Mouse (Mus musculus) left cerebral cortex, postnatal 14 days (tissue): ENCODE measurements around the gene Sergef. TPM values are rescaled to one million over a fixed set of nuclear protein-coding genes. Genes with fewer than 3 reads are reported as not detected.
"Not testable (repeated sequence)": the region's sequence is repeated elsewhere in the genome, so short reads cannot be mapped to it uniquely, and the experiment has no call there.

ENCODE experiments used
- DNase-seq, 2 experiments: peaks; one replicate each; pipeline ENCODE4 v3.0.0; 2021 to 2022; ENCODE audit warnings: low spot score in 2 of 2, mixed read lengths in 1 of 2
- intact Hi-C: fragments of 180-260 bp; cut with DNase I; formaldehyde crosslinking; loops from one replicate; pipeline ENCODE4 v1.15.1; 2025
- total RNA-seq, 2 experiments: library from RNA; stranded (reverse); gene quantifications; 2 replicates each; pipeline ENCODE4 v1.2.3; 2021

Gene Sergef
- total RNA-seq, 2 experiments from 2014 or later, result 57.2 to 66.4 TPM

DNA sequence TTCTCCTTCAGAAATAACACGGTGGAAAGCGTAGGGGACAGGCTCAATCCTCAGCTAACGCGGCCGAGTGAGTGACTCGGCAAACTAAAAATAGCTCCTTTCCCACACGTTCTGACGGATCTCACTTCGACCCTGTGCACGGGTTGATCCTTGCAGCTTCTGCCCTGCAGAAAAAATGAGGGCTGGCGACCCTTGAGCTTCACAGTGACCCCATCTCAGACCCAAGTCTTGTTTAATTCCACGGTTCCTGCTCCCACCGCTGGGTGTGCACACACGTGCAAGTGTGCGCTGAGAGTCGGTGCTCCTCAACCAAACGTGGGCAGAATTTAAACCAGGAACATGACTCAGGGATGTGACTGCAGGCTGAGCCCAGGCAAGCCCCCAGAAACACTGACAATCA lies 52.1 kb downstream of the Sergef start:
- intact Hi-C loops, result no loop called here
- peak; percentile 50 to 61 for DNase-seq

DNA sequence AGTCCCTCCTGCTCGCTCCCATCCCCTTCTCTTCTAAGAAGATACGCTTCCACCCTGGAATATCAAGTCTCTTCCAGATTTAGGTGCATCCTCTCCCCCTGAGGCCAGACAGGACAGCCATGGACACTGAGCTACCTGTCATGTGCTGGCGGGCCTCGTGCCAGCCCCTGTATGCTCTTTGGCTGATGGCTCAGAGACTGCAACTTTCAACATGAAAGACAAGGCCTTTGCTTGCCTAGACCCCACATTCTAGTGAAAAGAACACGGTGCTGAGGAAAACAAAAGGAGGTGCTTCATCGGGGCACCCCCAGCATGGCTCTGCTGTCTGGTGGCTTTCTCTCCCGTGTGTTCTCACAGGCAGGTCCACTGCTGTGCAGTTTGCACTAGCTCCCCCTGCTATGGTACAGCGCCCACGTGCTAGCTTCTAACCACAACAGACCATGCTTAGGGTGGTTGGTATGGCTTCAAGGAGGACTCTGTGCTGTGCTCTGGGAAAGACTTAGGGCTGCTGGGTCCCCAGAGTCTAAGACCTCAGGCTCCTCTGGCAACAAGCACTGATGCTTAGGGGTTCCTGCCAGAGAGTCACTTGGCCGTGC lies 52.9 kb downstream of the Sergef start:
- DNase-seq, result no peak
- intact Hi-C loops, result no loop called here

DNA sequence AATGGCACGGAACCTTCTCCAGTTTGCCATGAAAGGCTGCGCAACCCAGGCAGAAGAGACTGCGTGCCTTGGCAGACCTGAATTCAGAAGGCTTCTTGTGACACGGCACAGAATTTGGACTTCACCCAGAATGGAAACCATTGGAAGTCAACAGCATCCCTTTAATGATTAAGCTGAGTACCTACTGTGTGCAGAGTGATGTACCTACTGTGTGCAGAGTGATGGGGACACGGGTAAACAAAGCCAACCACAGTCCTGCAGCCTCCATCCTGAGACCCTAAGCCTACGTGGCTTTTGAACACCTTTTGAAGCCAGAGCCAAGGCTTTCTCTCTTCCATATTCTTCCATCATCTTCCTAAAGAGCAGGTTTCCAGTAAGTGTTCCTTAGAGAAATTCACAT lies 56.9 kb downstream of the Sergef start:
- intact Hi-C loops, result no loop called here
- no peak for DNase-seq

- peak; percentile 10 to 49 for DNase-seq
- intact Hi-C loops, result no loop called here
Measured at GRCm38 (mm10) chr7:46581358-46581930, 58.2 kb downstream of the Sergef start.

DNA sequence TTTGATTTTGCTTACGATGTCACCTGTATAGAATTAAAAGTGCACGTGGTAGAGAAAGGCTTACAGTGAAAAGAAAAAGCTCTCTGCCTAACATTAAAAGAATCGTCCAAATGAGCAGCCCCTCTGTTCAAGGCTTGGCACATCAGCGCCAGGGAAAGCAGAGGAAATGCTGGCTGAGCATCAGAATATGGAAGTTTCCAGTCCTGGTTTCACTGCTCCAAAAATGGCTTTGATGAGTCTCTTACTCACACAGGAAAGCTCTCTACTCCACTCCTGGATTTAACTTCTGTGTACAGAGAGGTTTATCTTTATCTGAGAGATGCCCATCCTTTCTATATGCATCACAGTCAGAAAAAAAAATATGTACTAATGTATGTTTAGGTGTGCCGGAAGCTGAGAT lies 61.5 kb downstream of the Sergef start:
- intact Hi-C loops, result no loop called here
- DNase-seq, result peak in 1 of 2 experiments; percentile 19

DNA sequence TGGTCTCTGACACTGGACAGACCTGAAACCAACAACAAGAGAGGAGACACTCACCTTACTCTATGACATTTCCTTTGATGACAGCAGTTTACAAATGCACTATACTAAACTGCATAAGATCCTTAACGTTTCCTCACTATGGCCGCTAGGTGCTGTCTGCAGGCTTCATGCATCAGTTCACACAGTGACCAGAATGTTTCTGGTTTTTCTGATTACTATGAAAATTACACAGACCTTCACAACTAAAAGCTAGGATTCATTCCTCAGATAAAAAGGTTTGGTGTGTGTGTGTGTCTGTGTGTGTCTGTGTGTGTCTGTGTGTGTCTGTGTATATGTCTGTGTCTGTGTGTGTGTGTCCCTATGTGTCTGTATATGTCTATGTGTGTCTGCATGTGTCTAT lies 63.7 kb downstream of the Sergef start:
- no peak for DNase-seq
- intact Hi-C loops, result no loop called here

DNA sequence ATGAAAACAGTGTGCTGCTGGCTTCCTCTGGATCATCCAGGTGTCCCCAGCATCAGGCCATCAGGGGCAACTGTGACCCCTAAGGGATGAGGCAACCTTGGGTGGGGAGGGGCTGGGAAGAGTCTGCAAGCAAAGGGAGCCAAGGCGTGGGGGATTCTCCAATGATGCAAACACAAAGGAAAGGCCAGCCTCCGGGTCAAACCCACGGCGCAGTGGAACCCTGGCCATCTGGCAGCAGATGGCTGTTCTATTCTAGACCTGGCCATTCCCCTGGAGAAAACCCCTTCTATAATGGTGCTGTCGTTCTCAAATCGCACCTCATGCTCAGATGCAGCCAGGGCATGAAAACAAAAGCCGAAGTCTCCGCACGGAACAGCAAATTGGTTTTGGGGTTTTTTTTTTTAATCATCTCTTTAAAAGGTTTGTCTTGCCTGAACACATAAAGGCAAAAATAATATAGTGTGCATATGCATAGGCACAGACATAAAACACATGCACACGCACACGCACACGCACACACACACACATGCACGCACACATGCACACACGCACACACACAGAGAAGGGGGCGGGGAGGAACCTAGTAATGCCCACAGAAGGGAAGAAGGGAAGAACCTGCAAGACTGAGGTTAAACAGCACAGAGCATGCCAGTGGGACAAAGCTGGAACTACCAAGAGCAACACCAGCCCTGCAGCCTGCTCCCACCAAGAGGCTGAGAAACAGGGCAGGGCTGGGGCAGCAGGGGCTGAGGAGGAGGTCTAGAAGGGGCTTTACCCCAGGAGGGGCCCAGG lies 66.6 kb downstream of the Sergef start:
- intact Hi-C loops, result no loop called here
- DNase-seq, result no peak

GRCm38 (mm10) chr7:46569509-46569908 lies 70.1 kb downstream of the Sergef start:
- DNase-seq, result peak; percentile 30 to 41
- intact Hi-C loops, result not testable (repeated sequence)

GRCm38 (mm10) chr7:46566318-46567007 lies 73.1 kb downstream of the Sergef start:
- intact Hi-C loops, result no loop called here
- no peak for DNase-seq

DNA sequence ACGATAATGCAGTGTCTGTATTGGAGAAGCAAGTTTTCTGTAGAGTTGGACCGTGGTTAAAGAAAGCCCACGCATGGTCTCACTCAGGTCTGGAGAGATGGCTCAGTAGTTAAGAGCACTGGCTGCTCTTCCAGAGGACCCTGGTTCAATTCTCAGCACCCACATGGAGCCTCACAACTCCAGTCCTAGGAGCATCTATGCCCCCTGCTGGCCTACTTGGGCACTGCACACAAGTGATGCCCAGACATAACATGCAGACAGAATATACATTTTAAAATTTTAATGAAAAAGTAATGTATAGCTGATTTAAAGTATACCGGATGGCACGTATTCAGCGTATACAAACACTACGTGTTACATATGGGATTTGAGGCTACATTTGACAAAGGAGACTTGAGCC lies 74.2 kb downstream of the Sergef start:
- DNase-seq, result no peak

GRCm38 (mm10) chr7:46563801-46564200 lies 75.8 kb downstream of the Sergef start:
- DNase-seq, result no peak
- intact Hi-C loops, result no loop called here

More for the DNA sequence above, 74.2 kb downstream of the Sergef start:
- intact Hi-C loops, result no loop called here

GRCm38 (mm10) chr7:46560061-46560460 lies 79.5 kb downstream of the Sergef start:
- intact Hi-C loops, result no loop called here
- DNase-seq, result no peak

GRCm38 (mm10) chr7:46559643-46560042 lies 80.0 kb downstream of the Sergef start:
- no peak for DNase-seq
- intact Hi-C loops, result no loop called here

DNA sequence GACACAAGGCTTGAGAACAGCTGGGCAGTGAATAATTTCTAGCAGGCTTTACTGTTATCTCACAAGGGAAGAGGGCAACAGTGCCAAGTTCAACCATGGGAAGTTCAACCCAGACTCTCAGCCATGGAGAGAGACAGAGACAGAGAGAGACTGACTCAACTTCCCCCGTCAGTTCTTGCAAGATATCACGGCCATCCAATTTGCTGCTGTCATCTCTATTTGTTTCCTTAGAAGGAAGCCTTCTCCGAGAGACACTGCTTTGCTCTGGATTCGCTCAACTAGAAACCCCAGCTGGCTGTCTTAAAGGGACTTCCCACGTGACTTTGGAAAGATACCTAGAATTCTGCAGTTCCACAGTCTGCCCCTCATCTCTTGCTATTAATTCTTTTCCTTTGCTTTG lies 80.6 kb downstream of the Sergef start:
- no peak for DNase-seq
- intact Hi-C loops, result no loop called here

DNA sequence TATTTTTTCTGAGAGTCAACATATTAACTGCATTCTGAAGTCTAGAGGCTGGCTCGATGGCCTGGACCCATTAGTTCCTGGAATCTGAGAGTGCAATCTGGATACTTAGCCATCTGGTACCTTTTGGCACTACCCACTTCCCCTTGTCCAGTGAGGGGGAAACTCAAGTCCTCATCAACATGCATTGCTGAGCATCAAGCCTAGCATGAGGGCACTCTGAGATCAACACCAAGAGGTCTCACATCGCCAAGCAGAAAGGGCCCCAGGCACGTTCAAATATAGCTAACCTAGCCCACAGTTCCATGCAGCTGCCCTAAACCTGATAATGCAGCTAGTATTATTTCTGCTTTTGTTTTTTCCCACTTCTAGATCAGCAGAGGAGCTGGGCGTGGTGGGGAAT lies 81.6 kb downstream of the Sergef start:
- intact Hi-C loops, result no loop called here
- DNase-seq, result no peak

GRCm38 (mm10) chr7:46557387-46557786 lies 82.2 kb downstream of the Sergef start:
- DNase-seq, result no peak
- intact Hi-C loops, result no loop called here

DNA sequence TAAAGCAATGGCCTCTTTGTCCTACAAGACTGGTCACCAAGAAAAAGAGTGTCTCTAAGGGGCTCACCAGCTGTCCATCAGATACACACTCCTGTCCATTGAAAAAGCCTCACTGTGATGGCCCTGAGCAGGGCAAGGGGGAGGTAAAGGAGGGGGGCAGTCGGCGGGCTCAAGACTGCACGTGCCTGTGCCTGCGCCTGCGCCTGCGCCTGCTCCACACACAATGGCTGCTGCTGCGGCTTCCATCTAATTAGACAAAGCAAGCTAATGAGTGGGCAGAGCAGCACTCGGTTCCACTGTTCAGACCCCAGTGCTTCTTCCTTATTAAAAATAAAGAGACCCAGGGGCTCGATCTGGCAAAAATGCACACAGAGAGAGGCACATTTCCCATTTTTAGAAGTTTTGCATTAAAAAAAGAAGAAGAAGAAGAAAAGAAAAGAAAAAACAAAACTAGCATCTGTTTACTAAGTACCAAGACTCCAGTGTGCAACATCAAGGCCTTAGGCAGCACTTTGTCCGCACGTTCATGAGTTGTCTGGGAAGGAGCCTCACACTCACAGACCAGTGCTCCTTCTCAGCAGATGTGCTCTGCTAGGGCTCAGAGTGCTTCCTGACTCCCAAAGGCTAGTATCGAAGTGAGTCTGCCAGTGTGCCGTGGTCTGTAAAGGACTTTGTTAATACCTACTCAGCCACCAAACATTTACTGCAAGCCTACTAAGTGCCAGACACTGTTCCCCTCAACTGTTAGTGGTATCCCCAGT lies 83.1 kb downstream of the Sergef start:
- intact Hi-C loops, result no loop called here
- no peak for DNase-seq

DNA sequence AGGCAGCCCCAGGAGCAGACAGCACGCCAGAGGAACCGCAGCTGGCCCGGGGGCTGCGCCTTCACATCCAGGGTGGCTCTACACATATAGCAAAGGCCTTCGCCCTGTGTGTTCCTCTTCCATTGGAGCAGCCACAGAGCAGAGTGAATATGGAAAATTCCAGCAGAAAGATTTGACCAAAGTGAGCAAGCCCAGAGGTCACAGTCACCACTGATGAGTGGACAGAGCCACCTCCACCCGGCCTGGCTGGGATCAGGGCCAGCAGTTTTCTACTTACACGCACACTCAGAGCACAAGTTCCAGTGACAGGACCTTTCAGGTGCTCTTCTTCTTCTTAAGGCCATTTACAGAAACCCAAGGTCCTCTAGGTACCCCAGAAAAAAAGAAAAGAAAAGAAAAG lies 83.9 kb downstream of the Sergef start:
- no peak for DNase-seq
- intact Hi-C loops, result no loop called here

DNA sequence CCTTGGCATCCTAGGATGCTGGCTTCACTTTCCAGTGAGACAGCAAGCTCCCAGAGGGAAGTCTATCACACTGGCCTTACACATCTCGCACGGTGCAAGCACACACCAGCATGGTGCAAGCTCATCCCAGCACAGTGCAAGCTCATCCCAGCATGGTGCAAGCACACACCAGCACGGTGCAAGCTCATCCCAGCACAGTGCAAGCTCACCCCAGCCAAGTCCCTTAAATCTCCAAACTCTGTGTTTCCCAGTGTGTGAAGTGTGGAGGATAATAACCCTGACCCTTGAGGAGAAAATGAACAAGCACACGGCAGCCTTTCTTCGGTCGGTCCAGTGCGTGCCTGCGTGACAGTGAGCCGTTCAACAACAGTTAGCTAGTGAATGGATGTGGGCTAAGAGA lies 84.8 kb downstream of the Sergef start:
- intact Hi-C loops, result no loop called here

GRCm38 (mm10) chr7:46554003-46554402 lies 85.6 kb downstream of the Sergef start:
- intact Hi-C loops, result no loop called here
- DNase-seq, result no peak

More for the DNA sequence above, 84.8 kb downstream of the Sergef start:
- no peak for DNase-seq
